Mouse (Mus musculus) C2C12 (cell line): ENCODE results near the gene Cdh7. TPM values are rescaled to one million over a fixed set of nuclear protein-coding genes. Genes with fewer than 3 reads are reported as not detected.
"Not testable (repeated sequence)": the region's sequence is repeated elsewhere in the genome, so short reads cannot be mapped to it uniquely, and the experiment has no call there.

Experiments used
- H3K27me3 ChIP-seq: one replicate; pipeline ENCODE4 v1.6.1; 2011; ENCODE audit not compliant: control insufficient read depth, insufficient read depth, insufficient read length
- H3K36me3 ChIP-seq: one replicate; pipeline ENCODE4 v1.6.1; 2011; ENCODE audit not compliant: control insufficient read depth, insufficient read depth
- H3K4me3 ChIP-seq: one replicate; pipeline ENCODE4 v1.5.1; 2011; ENCODE audit warnings: mild to moderate bottlenecking, control low read depth; ENCODE audit not compliant: poor library complexity, insufficient read depth, severe bottlenecking
- H3K79me2 ChIP-seq: one replicate; pipeline ENCODE4 v1.6.1; 2011; ENCODE audit not compliant: control insufficient read depth, insufficient read depth
- H3K79me3 ChIP-seq: one replicate; pipeline ENCODE4 v1.6.1; 2011; ENCODE audit warnings: low read depth, control low read depth
- H3ac ChIP-seq: one replicate; pipeline ENCODE3; 2011; ENCODE audit warnings: low read depth; ENCODE audit not compliant: control insufficient read depth, insufficient read length
- CEBPB ChIP-seq: IDR thresholded peaks from one replicate; pipeline ENCODE4 v1.6.1; 2011; ENCODE audit warnings: low read depth, mild to moderate bottlenecking, control low read depth, moderate library complexity
- CTCF ChIP-seq: IDR thresholded peaks from one replicate; pipeline ENCODE4 v1.5.1; 2011; ENCODE audit not compliant: control insufficient read depth, insufficient read depth, insufficient read length
- FOSL1 ChIP-seq: IDR thresholded peaks from one replicate; pipeline ENCODE4 v1.8.0; 2011; ENCODE audit warnings: mild to moderate bottlenecking, low read length; ENCODE audit not compliant: poor library complexity, insufficient read depth, severe bottlenecking
- MAX ChIP-seq: IDR thresholded peaks from one replicate; pipeline ENCODE4 v1.6.1; 2011; ENCODE audit warnings: mild to moderate bottlenecking, control low read depth
- MYOD1 ChIP-seq: IDR thresholded peaks from one replicate; pipeline ENCODE4 v1.6.1; 2011; ENCODE audit warnings: low read depth; ENCODE audit not compliant: control insufficient read depth, insufficient read length
- MYOG ChIP-seq: IDR thresholded peaks from one replicate; pipeline ENCODE4 v1.6.1; 2011; ENCODE audit not compliant: control insufficient read depth, insufficient read length; ENCODE audit errors: extremely low read depth
- USF1 ChIP-seq: IDR thresholded peaks from one replicate; pipeline ENCODE4 v1.6.1; 2011; ENCODE audit warnings: low read depth, mild to moderate bottlenecking, control low read depth, moderate library complexity
- polyA plus RNA-seq: library from polyadenylated mRNA; unstranded; fragments of >200 nt; fragmentation: generic; extraction: Trizol; gene quantifications from one replicate; pipeline ENCODE4 v1.2.1, GENCODE M21; 2012; ENCODE audit warnings: missing spikeins

Cdh7 gene
- polyA plus RNA-seq, 1 experiment = not detected

- TF ChIP-seq MYOD1 (no peak), CTCF (no peak), MYOG (no peak), CEBPB (no peak), FOSL1 (no peak), MAX (no peak), USF1 (no peak)
- Histone ChIP-seq H3K36me3 (no peaks in the 10 kb centered on the region), H3K4me3 (no peak overlapping the region), H3K79me2 (no peaks in the 10 kb centered on the region), H3K27me3 (no peaks in the 10 kb centered on the region), H3ac (no peak overlapping the region), H3K79me3 (no peaks in the 10 kb centered on the region)
Observed at GRCm38 (mm10) chr1:110118071-110118470, 135.8 kb downstream of the Cdh7 start.

- Histone ChIP-seq H3K4me3 (no peak overlapping the region), H3K36me3 (no peaks in the 10 kb centered on the region), H3K79me3 (no peaks in the 10 kb centered on the region), H3K79me2 (no peaks in the 10 kb centered on the region), H3ac (no peak overlapping the region), H3K27me3 (no peaks in the 10 kb centered on the region)
- TF ChIP-seq FOSL1 = no peak
- TF ChIP-seq MYOD1 = no peak
- TF ChIP-seq CEBPB = no peak
- no peak for TF ChIP-seq MYOG
- no peak for TF ChIP-seq MAX
- no peak for TF ChIP-seq USF1
- TF ChIP-seq CTCF = no peak
Observed at GRCm38 (mm10) chr1:110118862-110119261, 136.6 kb downstream of the Cdh7 start.

GRCm38 (mm10) chr1:110171459-110171858 lies 189.2 kb downstream of the Cdh7 start:
- H3K79me2 ChIP-seq, H3K27me3 ChIP-seq, H3ac ChIP-seq, H3K36me3 ChIP-seq, H3K79me3 ChIP-seq, H3K4me3 ChIP-seq: not testable (repeated sequence)
